Mouse (Mus musculus) ES-Bruce4 (cell line): ENCODE results near the gene Dhx9.

Experiments
- CTCF ChIP-seq: IDR thresholded peaks from one replicate; pipeline ENCODE4 v1.8.1; 2011; ENCODE audit warnings: low read depth, low read length
- EP300 ChIP-seq: IDR thresholded peaks from 2 replicates; pipeline ENCODE4 v1.6.1; 2011; ENCODE audit warnings: low read depth, low read length; ENCODE audit not compliant: insufficient read depth
- POLR2A ChIP-seq: IDR thresholded peaks from one replicate; pipeline ENCODE4 v1.8.1; 2011; ENCODE audit warnings: low read length; ENCODE audit not compliant: insufficient read depth

GRCm38 (mm10) chr1:153440752-153441151 lies 46.7 kb downstream of the Dhx9 start:
- no peak for TF ChIP-seq CTCF
- TF ChIP-seq POLR2A: no peak
- no peak for TF ChIP-seq EP300
